Mouse (Mus musculus) G1E (cell line): Measurements from ENCODE around the gene Gamt. TPM values are rescaled to one million over a fixed set of nuclear protein-coding genes. Genes with fewer than 3 reads are reported as not detected.
"Not testable (repeated sequence)": the region's sequence is repeated elsewhere in the genome, so short reads cannot be mapped to it uniquely, and the experiment has no call there.

Experiments
- ATAC-seq: 2 replicates; pipeline ENCODE4 v1.8.0; 2016; ENCODE audit warnings: mild to moderate bottlenecking; ENCODE audit not compliant: insufficient number of reproducible peaks, poor library complexity, low FRiP score, severe bottlenecking; ENCODE audit errors: extremely low read depth
- DNase-seq: peaks from one replicate; pipeline ENCODE4 v3.0.0; 2012; ENCODE audit warnings: low spot score
- H3K27me3 ChIP-seq: 2 replicates; pipeline ENCODE4 v1.6.1; 2012; ENCODE audit warnings: mild to moderate bottlenecking, low read length, inconsistent platforms; ENCODE audit not compliant: insufficient read depth
- H3K36me3 ChIP-seq: replicated peaks from 2 replicates; pipeline ENCODE3; 2012; ENCODE audit warnings: mild to moderate bottlenecking, inconsistent platforms
- H3K4me1 ChIP-seq: 2 replicates; pipeline ENCODE4 v1.6.1; 2012; ENCODE audit warnings: low read depth, low read length, inconsistent platforms, mixed read lengths; ENCODE audit not compliant: insufficient read depth
- H3K4me3 ChIP-seq: 2 replicates; pipeline ENCODE4 v1.5.1; 2012; ENCODE audit warnings: low read depth, mild to moderate bottlenecking, inconsistent platforms, low read length, moderate library complexity, mixed read lengths
- H3K9me3 ChIP-seq: replicated peaks from 2 replicates; pipeline ENCODE4 v1.6.1; 2012; ENCODE audit warnings: inconsistent platforms
- CTCF ChIP-seq: IDR thresholded peaks from 2 replicates; pipeline ENCODE4 v1.5.1; 2012; ENCODE audit warnings: low read depth, low read length, inconsistent platforms, mixed read lengths
- GATA1 ChIP-seq: IDR thresholded peaks from 2 replicates; pipeline ENCODE4 v1.6.1; 2012; ENCODE audit warnings: borderline replicate concordance, low read length, inconsistent platforms, mixed read lengths
- GATA2 ChIP-seq: IDR thresholded peaks from 2 replicates; pipeline ENCODE4 v1.6.1; 2012; ENCODE audit warnings: low read depth, low read length, inconsistent platforms, borderline replicate concordance
- POLR2AphosphoS5 ChIP-seq: IDR thresholded peaks from 2 replicates; pipeline ENCODE4 v1.6.1; 2012; ENCODE audit warnings: low read depth, low read length, inconsistent platforms; ENCODE audit not compliant: insufficient replicate concordance
- TAL1 ChIP-seq: conservative IDR thresholded peaks from 2 replicates; pipeline ENCODE4 v1.6.1; 2012; ENCODE audit warnings: low read depth, low read length, inconsistent platforms, mixed read lengths
- polyA plus RNA-seq: library from polyadenylated mRNA; stranded (reverse); fragments of >175 nt; gene quantifications from 2 replicates; pipeline ENCODE4 v1.2.3, GENCODE M21; 2012
- total RNA-seq, 2 experiments: library from RNA; stranded (forward) in 1 of 2; stranded (reverse) in 1 of 2; fragments of 200-1000 nt in 1 of 2; fragments of >200 nt in 1 of 2; fragmentation: Nextera tagmentation in 1 of 2; gene quantifications; 2 replicates each; pipeline ENCODE4 v1.2.3; 2014 to 2017

Gamt gene
- total and polyA plus RNA-seq, 3 experiments: 0.18 TPM; not detected in 2

DNA sequence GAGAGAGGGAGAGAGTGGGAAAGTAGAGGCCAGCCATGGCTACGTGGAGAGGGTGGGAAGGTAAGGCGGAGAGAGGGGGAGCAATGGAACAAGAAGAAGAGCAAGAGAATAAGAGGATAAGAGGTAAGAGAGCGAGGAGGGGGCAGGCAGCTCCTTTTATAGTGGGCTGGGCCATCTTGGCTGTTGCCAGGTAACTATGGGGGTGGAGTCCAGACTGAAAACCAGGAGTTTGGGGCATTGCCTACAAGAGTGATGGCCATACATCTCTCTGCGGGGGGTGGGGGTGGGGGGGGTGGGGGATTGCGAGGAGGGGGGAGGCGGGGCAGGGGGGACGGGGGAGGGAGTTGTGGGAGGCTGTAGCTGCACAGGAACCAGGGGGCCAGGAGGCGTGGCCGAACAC lies 40.1 kb downstream of the Gamt start:
- no peak for ATAC-seq
- no peak for DNase-seq
- no peak overlapping the region for H3K4me3 ChIP-seq

DNA sequence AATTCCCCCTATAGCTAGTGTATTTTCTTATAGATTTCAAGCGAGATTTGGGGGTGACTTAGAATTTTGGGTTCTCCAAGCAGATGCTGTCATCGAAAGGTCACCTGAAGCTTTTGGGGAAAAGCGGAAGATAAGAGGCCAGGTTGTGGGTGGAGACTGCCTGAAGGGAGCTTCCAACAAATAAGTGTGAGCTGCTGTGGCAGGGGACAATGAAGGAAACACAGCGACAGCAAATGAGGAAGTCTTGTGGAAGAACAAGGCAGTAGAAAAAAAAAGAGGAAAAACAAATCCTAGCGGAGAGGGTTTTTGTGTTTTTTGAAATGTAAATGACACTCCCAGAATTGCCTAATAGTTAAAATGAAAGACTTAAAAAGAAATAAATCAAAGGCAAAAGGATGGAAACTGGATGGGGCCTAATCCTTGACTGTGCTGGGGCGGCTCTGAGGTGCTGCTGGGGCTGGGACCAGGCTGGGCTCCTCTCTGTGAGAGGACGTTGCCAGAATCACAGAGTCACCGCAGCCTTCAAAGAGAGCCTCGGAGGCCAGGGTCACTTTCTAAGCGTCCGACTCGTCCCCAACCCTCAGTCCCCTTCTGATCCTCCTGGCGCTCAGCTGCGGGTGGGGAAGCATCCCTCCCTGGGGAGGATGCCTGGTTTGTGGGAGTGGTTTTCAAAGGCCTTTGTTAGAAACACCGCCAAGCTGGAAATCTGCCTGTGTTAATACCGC lies 45.6 kb downstream of the Gamt start:
- no peaks in the 10 kb centered on the region for H3K4me1 ChIP-seq
- DNase-seq (no peak), ATAC-seq (no peak)
- TF ChIP-seq TAL1: no peak
- TF ChIP-seq CTCF: no peak
- TF ChIP-seq GATA1: no peak
- no peak for TF ChIP-seq POLR2AphosphoS5
- no peak for TF ChIP-seq GATA2
- H3K9me3 ChIP-seq: no peaks in the 10 kb centered on the region
- H3K4me3 ChIP-seq: no peak overlapping the region
- H3K36me3 ChIP-seq: no peaks in the 10 kb centered on the region
- peaks cover 39% of the 10 kb centered on the region for H3K27me3 ChIP-seq

More for the DNA sequence above, 40.1 kb downstream of the Gamt start:
- peaks cover 52% of the 10 kb centered on the region for H3K27me3 ChIP-seq
- H3K9me3 ChIP-seq: peaks cover 7% of the 10 kb centered on the region
- H3K4me1 ChIP-seq: peaks cover 13% of the 10 kb centered on the region
- no peaks in the 10 kb centered on the region for H3K36me3 ChIP-seq
- TF ChIP-seq CTCF (no peak), GATA1 (no peak), TAL1 (no peak), GATA2 (no peak), POLR2AphosphoS5 (no peak)

DNA sequence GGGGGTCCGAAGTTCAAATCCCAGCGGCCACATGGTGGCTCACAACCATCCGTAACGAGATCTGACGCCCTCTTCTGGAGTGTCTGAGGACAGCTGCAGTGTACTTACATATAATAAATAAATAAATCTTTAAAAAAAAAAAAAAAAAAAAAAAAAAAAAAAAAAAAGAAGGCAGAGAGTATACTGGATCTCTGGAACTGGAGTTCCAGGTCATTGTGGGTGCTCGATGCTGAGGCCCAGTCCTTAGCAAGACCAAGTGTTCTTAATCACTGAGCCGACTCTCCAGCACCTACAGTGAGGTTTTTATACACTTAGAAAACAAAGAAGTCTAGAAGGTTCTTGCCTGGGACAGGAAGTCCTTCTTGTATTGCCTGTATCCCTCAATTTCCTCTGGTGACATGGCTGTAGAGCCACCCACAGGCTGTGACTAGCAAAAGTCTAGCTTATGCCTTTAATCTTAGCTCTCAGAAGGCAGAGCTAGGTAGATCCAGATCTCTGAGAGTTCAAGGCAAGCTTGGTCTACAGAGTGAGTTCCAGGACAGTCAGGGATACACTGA lies 49.2 kb downstream of the Gamt start:
- H3K27me3 ChIP-seq: peaks cover 41% of the 10 kb centered on the region
- not testable (repeated sequence) for H3K4me3 ChIP-seq, DNase-seq, H3K36me3 ChIP-seq, H3K9me3 ChIP-seq, ATAC-seq, H3K4me1 ChIP-seq

DNA sequence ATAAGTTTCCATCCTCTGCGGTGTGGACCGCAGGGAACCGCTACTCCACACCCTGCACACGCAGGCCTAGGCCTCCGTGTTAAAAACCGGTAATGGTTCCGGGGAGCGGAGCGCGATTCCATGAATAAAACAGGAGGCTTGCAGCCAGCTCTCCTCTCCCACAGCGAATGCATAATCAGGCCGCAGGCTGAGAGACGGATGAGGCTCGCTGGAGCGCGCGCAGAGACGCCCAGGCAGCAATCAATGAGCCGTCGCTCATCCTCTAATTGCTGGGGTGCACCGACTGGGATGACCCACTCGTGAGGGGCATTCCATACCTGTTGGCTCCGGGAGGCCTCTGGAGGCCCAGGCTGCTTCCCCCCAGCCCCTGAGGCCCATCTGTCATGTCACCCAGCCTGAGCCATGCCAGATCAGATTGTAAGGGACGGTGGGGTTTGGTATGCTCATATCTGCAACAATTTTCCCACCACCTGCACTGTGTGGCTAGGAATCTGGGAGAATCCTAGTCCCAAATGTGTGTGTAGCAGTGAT lies 51.9 kb downstream of the Gamt start:
- DNase-seq (no peak), ATAC-seq (no peak)
- TF ChIP-seq CTCF (no peak), POLR2AphosphoS5 (no peak), TAL1 (no peak), GATA1 (no peak), GATA2 (no peak)
- Histone ChIP-seq H3K36me3 (no peaks in the 10 kb centered on the region), H3K27me3 (peaks cover 59% of the 10 kb centered on the region), H3K4me1 (no peaks in the 10 kb centered on the region), H3K4me3 (no peak overlapping the region), H3K9me3 (no peaks in the 10 kb centered on the region)

DNA sequence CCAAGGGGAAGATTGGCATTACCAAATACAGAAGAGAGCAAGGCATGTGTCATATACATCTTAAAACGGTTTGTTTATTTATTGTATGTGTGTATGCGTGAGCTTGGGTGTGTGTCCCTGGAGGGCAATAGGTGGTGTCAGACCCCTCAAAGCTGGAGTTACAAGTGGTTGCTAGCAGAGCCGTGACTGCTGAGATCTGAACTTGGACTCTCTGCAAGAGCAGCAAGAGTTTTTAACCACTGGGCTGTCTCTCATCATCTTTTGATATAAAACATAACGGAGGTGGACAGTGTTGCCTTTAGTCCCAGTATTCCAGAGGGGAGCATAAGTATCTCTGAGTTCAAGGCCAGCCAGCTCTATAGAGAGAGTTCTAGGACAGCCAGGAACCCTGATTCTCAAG lies 52.6 kb downstream of the Gamt start:
- TF ChIP-seq GATA1: no peak
- DNase-seq (no peak), ATAC-seq (no peak)
- no peaks in the 10 kb centered on the region for H3K4me1 ChIP-seq
- H3K9me3 ChIP-seq: no peaks in the 10 kb centered on the region
- H3K4me3 ChIP-seq: no peak overlapping the region
- H3K27me3 ChIP-seq: peaks cover 62% of the 10 kb centered on the region
- H3K36me3 ChIP-seq: no peaks in the 10 kb centered on the region

Other genes starting within 250 kb of the Gamt start
Only the 20 nearest of the 26 such genes appear.
- 138 and 172 TPM in 2 replicates for gene Stk11, start 145.2 kb downstream of the Gamt start, total RNA-seq (2014; fragmentation: Nextera tagmentation)
- 150 and 154 TPM in 2 replicates for gene Stk11, start 145.2 kb downstream of the Gamt start, total RNA-seq (2017)
- 161 and 170 TPM in 2 replicates for gene Stk11, start 145.2 kb downstream of the Gamt start, polyA plus RNA-seq
- 248 and 258 TPM in 2 replicates for gene Atp5d, start 122.4 kb downstream of the Gamt start, total RNA-seq (2014; fragmentation: Nextera tagmentation)
- 81.9 and 82.7 TPM in 2 replicates for gene Atp5d, start 122.4 kb downstream of the Gamt start, total RNA-seq (2017)
- 1,539 and 1,678 TPM in 2 replicates for gene Atp5d, start 122.4 kb downstream of the Gamt start, polyA plus RNA-seq
- 67.2 and 74.4 TPM in 2 replicates for gene Cbarp, start 120.2 kb downstream of the Gamt start, total RNA-seq (2014; fragmentation: Nextera tagmentation)
- gene Cbarp, start 120.2 kb downstream of the Gamt start, total RNA-seq (2017): 3.7 and 5.5 TPM in 2 replicates
- gene Cbarp, start 120.2 kb downstream of the Gamt start, polyA plus RNA-seq: 66.6 and 73.9 TPM in 2 replicates
- gene Midn, start 112.7 kb downstream of the Gamt start, total RNA-seq (2014; fragmentation: Nextera tagmentation): 89.8 and 92.3 TPM in 2 replicates
- gene Midn, start 112.7 kb downstream of the Gamt start, total RNA-seq (2017): 19.2 and 24.3 TPM in 2 replicates
- gene Midn, start 112.7 kb downstream of the Gamt start, polyA plus RNA-seq: 295 and 302 TPM in 2 replicates
- gene Cirbp, start 95.0 kb downstream of the Gamt start, total RNA-seq (2014; fragmentation: Nextera tagmentation): 18.1 and 21.2 TPM in 2 replicates
- 32.6 and 34.8 TPM in 2 replicates for gene Cirbp, start 95.0 kb downstream of the Gamt start, total RNA-seq (2017)
- 41.4 and 45.2 TPM in 2 replicates for gene Cirbp, start 95.0 kb downstream of the Gamt start, polyA plus RNA-seq
- gene 1600002K03Rik, start 88.1 kb downstream of the Gamt start, total RNA-seq (2014; fragmentation: Nextera tagmentation): 1.6 TPM in 1 of 2 replicates, not detected in the other
- 7.8 and 8.9 TPM in 2 replicates for gene 1600002K03Rik, start 88.1 kb downstream of the Gamt start, total RNA-seq (2017)
- gene 1600002K03Rik, start 88.1 kb downstream of the Gamt start, polyA plus RNA-seq: 4.8 and 5.0 TPM in 2 replicates
- gene Efna2, start 81.5 kb downstream of the Gamt start, total RNA-seq (2014; fragmentation: Nextera tagmentation): not detected in 2 replicates
- gene Efna2, start 81.5 kb downstream of the Gamt start, total RNA-seq (2017): not detected in 2 replicates
- gene Efna2, start 81.5 kb downstream of the Gamt start, polyA plus RNA-seq: 0.18 and 0.20 TPM in 2 replicates
- gene Mum1, start 34.6 kb downstream of the Gamt start, total RNA-seq (2014; fragmentation: Nextera tagmentation): 10.8 and 16.9 TPM in 2 replicates
- gene Mum1, start 34.6 kb downstream of the Gamt start, total RNA-seq (2017): 56.1 and 59.1 TPM in 2 replicates
- 32.3 and 36.2 TPM in 2 replicates for gene Mum1, start 34.6 kb downstream of the Gamt start, polyA plus RNA-seq
- gene Ndufs7, start 11.9 kb downstream of the Gamt start, total RNA-seq (2014; fragmentation: Nextera tagmentation): 246 and 251 TPM in 2 replicates
- gene Ndufs7, start 11.9 kb downstream of the Gamt start, total RNA-seq (2017): 152 and 156 TPM in 2 replicates
- 222 and 257 TPM in 2 replicates for gene Ndufs7, start 11.9 kb downstream of the Gamt start, polyA plus RNA-seq
- gene Dazap1, start 474 bp upstream of the Gamt start, total RNA-seq (2014; fragmentation: Nextera tagmentation): 191 and 194 TPM in 2 replicates
- gene Dazap1, start 474 bp upstream of the Gamt start, total RNA-seq (2017): 136 and 151 TPM in 2 replicates
- gene Dazap1, start 474 bp upstream of the Gamt start, polyA plus RNA-seq: 533 and 565 TPM in 2 replicates
- 2,952 and 3,110 TPM in 2 replicates for gene Rps15, start 31.4 kb upstream of the Gamt start, total RNA-seq (2014; fragmentation: Nextera tagmentation)
- 3,218 and 3,548 TPM in 2 replicates for gene Rps15, start 31.4 kb upstream of the Gamt start, total RNA-seq (2017)
- 11,196 and 11,583 TPM in 2 replicates for gene Rps15, start 31.4 kb upstream of the Gamt start, polyA plus RNA-seq
- 0.10 and 0.23 TPM in 2 replicates for gene Apc2, start 35.0 kb upstream of the Gamt start, total RNA-seq (2014; fragmentation: Nextera tagmentation)
- 0.06 and 0.11 TPM in 2 replicates for gene Apc2, start 35.0 kb upstream of the Gamt start, total RNA-seq (2017)
- gene Apc2, start 35.0 kb upstream of the Gamt start, polyA plus RNA-seq: 0.02 and 0.04 TPM in 2 replicates
- gene 2310011J03Rik, start 59.5 kb upstream of the Gamt start, total RNA-seq (2014; fragmentation: Nextera tagmentation): 17.2 and 17.6 TPM in 2 replicates
- gene 2310011J03Rik, start 59.5 kb upstream of the Gamt start, total RNA-seq (2017): 27.0 and 31.2 TPM in 2 replicates
- gene 2310011J03Rik, start 59.5 kb upstream of the Gamt start, polyA plus RNA-seq: 92.5 and 108 TPM in 2 replicates
- 4.8 and 6.7 TPM in 2 replicates for gene Pcsk4, start 68.5 kb upstream of the Gamt start, total RNA-seq (2014; fragmentation: Nextera tagmentation)
- 0.87 and 1.1 TPM in 2 replicates for gene Pcsk4, start 68.5 kb upstream of the Gamt start, total RNA-seq (2017)
- 12.4 and 14.2 TPM in 2 replicates for gene Pcsk4, start 68.5 kb upstream of the Gamt start, polyA plus RNA-seq
- 72.8 and 85.9 TPM in 2 replicates for gene Reep6, start 68.9 kb upstream of the Gamt start, total RNA-seq (2014; fragmentation: Nextera tagmentation)
- gene Reep6, start 68.9 kb upstream of the Gamt start, total RNA-seq (2017): 1.0 and 1.3 TPM in 2 replicates
- 49.5 and 65.3 TPM in 2 replicates for gene Reep6, start 68.9 kb upstream of the Gamt start, polyA plus RNA-seq
- 16.9 and 17.5 TPM in 2 replicates for gene Adamtsl5, start 87.4 kb upstream of the Gamt start, total RNA-seq (2014; fragmentation: Nextera tagmentation)
- 5.4 and 8.0 TPM in 2 replicates for gene Adamtsl5, start 87.4 kb upstream of the Gamt start, total RNA-seq (2017)
- 33.4 and 37.9 TPM in 2 replicates for gene Adamtsl5, start 87.4 kb upstream of the Gamt start, polyA plus RNA-seq
- not detected in 2 replicates for gene Plk5, start 95.4 kb upstream of the Gamt start, total RNA-seq (2014; fragmentation: Nextera tagmentation)
- 0.12 TPM in 1 of 2 replicates, not detected in the other for gene Plk5, start 95.4 kb upstream of the Gamt start, total RNA-seq (2017)
- not detected in 2 replicates for gene Plk5, start 95.4 kb upstream of the Gamt start, polyA plus RNA-seq
- 7.7 and 11.4 TPM in 2 replicates for gene Mex3d, start 126.6 kb upstream of the Gamt start, total RNA-seq (2014; fragmentation: Nextera tagmentation)
- gene Mex3d, start 126.6 kb upstream of the Gamt start, total RNA-seq (2017): 8.7 and 10.9 TPM in 2 replicates
- 35.3 and 41.9 TPM in 2 replicates for gene Mex3d, start 126.6 kb upstream of the Gamt start, polyA plus RNA-seq
- 37.3 and 41.7 TPM in 2 replicates for gene Mbd3, start 138.5 kb upstream of the Gamt start, total RNA-seq (2014; fragmentation: Nextera tagmentation)
- gene Mbd3, start 138.5 kb upstream of the Gamt start, total RNA-seq (2017): 36.0 and 42.0 TPM in 2 replicates
- 244 and 272 TPM in 2 replicates for gene Mbd3, start 138.5 kb upstream of the Gamt start, polyA plus RNA-seq
- 57.3 and 71.6 TPM in 2 replicates for gene Uqcr11, start 145.8 kb upstream of the Gamt start, total RNA-seq (2014; fragmentation: Nextera tagmentation)
- 376 and 446 TPM in 2 replicates for gene Uqcr11, start 145.8 kb upstream of the Gamt start, total RNA-seq (2017)
- 1,650 and 1,908 TPM in 2 replicates for gene Uqcr11, start 145.8 kb upstream of the Gamt start, polyA plus RNA-seq